Mouse (Mus musculus) MEL (cell line): ENCODE results near the gene Krt25. TPM values are rescaled to one million over a fixed set of nuclear protein-coding genes. Genes with fewer than 3 reads are reported as not detected.

Source experiments
- DNase-seq: peaks from one replicate; pipeline ENCODE4 v3.0.0; 2011; ENCODE audit warnings: low read depth, low spot score
- H3K27ac ChIP-seq: 2 replicates; pipeline ENCODE4 v1.5.1; 2012; ENCODE audit warnings: low read depth, mild to moderate bottlenecking, control low read depth, low read length, moderate library complexity; ENCODE audit not compliant: control insufficient read depth
- H3K27me3 ChIP-seq, 2 experiments: fragments of 150-350 bp in 1 of 2; sonication (generic) in 1 of 2; 2 replicates each; pipeline ENCODE4 v1.6.1; 2012; ENCODE audit warnings: low read length in 2 of 2, mild to moderate bottlenecking in 2 of 2, improper control_type of control experiment in 1 of 2, moderate library complexity in 1 of 2; ENCODE audit not compliant: insufficient read depth in 2 of 2, control insufficient read depth in 1 of 2
- H3K36me3 ChIP-seq, 2 experiments: 2 replicates each; pipeline ENCODE4 v1.6.1; 2012 to 2014; ENCODE audit warnings: low read length in 2 of 2, improper control_type of control experiment in 1 of 2, inconsistent platforms in 1 of 2, mild to moderate bottlenecking in 1 of 2; ENCODE audit not compliant: insufficient read depth in 2 of 2, control insufficient read depth in 1 of 2
- H3K4me1 ChIP-seq, 2 experiments: fragments of 150-350 bp in 1 of 2; sonication (generic) in 1 of 2; 2 replicates each; pipeline ENCODE4 v1.6.1; 2012; ENCODE audit warnings: low read length in 2 of 2, improper control_type of control experiment in 1 of 2, mild to moderate bottlenecking in 1 of 2; ENCODE audit not compliant: insufficient read depth in 2 of 2, control insufficient read depth in 1 of 2
- H3K4me3 ChIP-seq, 2 experiments: fragments of 150-350 bp in 1 of 2; sonication (generic) in 1 of 2; 2 replicates each; pipeline ENCODE4 v1.5.1; 2012; ENCODE audit warnings: low read depth in 2 of 2, low read length in 2 of 2, mild to moderate bottlenecking in 2 of 2, moderate library complexity in 2 of 2, control low read depth in 1 of 2, improper control_type of control experiment in 1 of 2; ENCODE audit not compliant: control insufficient read depth in 1 of 2, insufficient read depth in 1 of 2
- H3K79me2 ChIP-seq: 2 replicates; pipeline ENCODE4 v1.6.1; 2012; ENCODE audit warnings: mild to moderate bottlenecking, low read length, moderate library complexity; ENCODE audit not compliant: control insufficient read depth, poor library complexity, insufficient read depth
- H3K9ac ChIP-seq: 2 replicates; pipeline ENCODE4 v1.6.1; 2012; ENCODE audit warnings: low read depth, mild to moderate bottlenecking, control low read depth, low read length, moderate library complexity; ENCODE audit not compliant: control insufficient read depth, poor library complexity, severe bottlenecking
- H3K9me3 ChIP-seq: fragments of 150-350 bp; sonication (generic); replicated peaks from 2 replicates; pipeline ENCODE4 v1.6.1; 2012; ENCODE audit warnings: mild to moderate bottlenecking, low read length, improper control_type of control experiment, moderate library complexity; ENCODE audit not compliant: insufficient read depth
- CHD1 ChIP-seq: IDR thresholded peaks from 2 replicates; pipeline ENCODE4 v1.6.1; 2012; ENCODE audit warnings: low read depth, mild to moderate bottlenecking, inconsistent platforms, low read length, improper control_type of control experiment
- CHD2 ChIP-seq: IDR thresholded peaks from 2 replicates; pipeline ENCODE4 v1.6.1; 2011; ENCODE audit warnings: low read length, improper control_type of control experiment
- CTCF ChIP-seq, 3 experiments: IDR thresholded peaks in 2 of 3; conservative IDR thresholded peaks in 1 of 3; 2 replicates each; pipeline ENCODE4 v1.5.1; 2011 to 2012; ENCODE audit warnings: low read length in 3 of 3, low read depth in 2 of 3, mild to moderate bottlenecking in 2 of 3, improper control_type of control experiment in 1 of 3, inconsistent platforms in 1 of 3, mixed read lengths in 1 of 3, moderate library complexity in 1 of 3; ENCODE audit not compliant: control insufficient read depth in 1 of 3, insufficient read depth in 1 of 3, poor library complexity in 1 of 3, severe bottlenecking in 1 of 3
- E2F4 ChIP-seq: IDR thresholded peaks from 2 replicates; pipeline ENCODE4 v1.6.1; 2011; ENCODE audit warnings: low read depth, low read length, improper control_type of control experiment, borderline replicate concordance
- EP300 ChIP-seq, 2 experiments: IDR thresholded peaks; 2 replicates each; pipeline ENCODE4 v1.6.1; 2011; ENCODE audit warnings: improper control_type of control experiment in 2 of 2, low read length in 2 of 2, low read depth in 1 of 2, mild to moderate bottlenecking in 1 of 2
- GABPA ChIP-seq: IDR thresholded peaks from 2 replicates; pipeline ENCODE4 v1.6.1; 2012; ENCODE audit warnings: low read depth, mild to moderate bottlenecking, inconsistent platforms, low read length, improper control_type of control experiment, moderate library complexity
- GATA1 ChIP-seq: IDR thresholded peaks from 2 replicates; pipeline ENCODE4 v1.6.1; 2011; ENCODE audit warnings: low read depth, low read length, improper control_type of control experiment
- HCFC1 ChIP-seq: IDR thresholded peaks from 2 replicates; pipeline ENCODE4 v1.6.1; 2012; ENCODE audit warnings: low read depth, mild to moderate bottlenecking, inconsistent platforms, low read length, improper control_type of control experiment, moderate library complexity
- JUND ChIP-seq: IDR thresholded peaks from 2 replicates; pipeline ENCODE4 v1.6.1; 2011; ENCODE audit warnings: low read depth, mild to moderate bottlenecking, improper control_type of control experiment, low read length
- MAFK ChIP-seq: IDR thresholded peaks from 2 replicates; pipeline ENCODE4 v1.6.1; 2011; ENCODE audit warnings: low read depth, mild to moderate bottlenecking, low read length, improper control_type of control experiment, borderline replicate concordance
- MAX ChIP-seq: IDR thresholded peaks from 2 replicates; pipeline ENCODE4 v1.6.1; 2011; ENCODE audit warnings: low read length, improper control_type of control experiment
- MAZ ChIP-seq: IDR thresholded peaks from 2 replicates; pipeline ENCODE4 v1.6.1; 2012; ENCODE audit warnings: low read depth, mild to moderate bottlenecking, inconsistent platforms, low read length, improper control_type of control experiment
- MEF2A ChIP-seq: IDR thresholded peaks from 2 replicates; pipeline ENCODE4 v1.6.1; 2014; ENCODE audit warnings: low read depth, mild to moderate bottlenecking, inconsistent platforms, low read length, improper control_type of control experiment; ENCODE audit not compliant: poor library complexity, insufficient replicate concordance, severe bottlenecking; ENCODE audit errors: extremely low read depth
- MXI1 ChIP-seq: IDR thresholded peaks from 2 replicates; pipeline ENCODE4 v1.6.1; 2011; ENCODE audit warnings: mild to moderate bottlenecking, low read depth, low read length, improper control_type of control experiment
- NRF1 ChIP-seq: IDR thresholded peaks from 2 replicates; pipeline ENCODE4 v1.6.1; 2014; ENCODE audit warnings: low read depth, mild to moderate bottlenecking, inconsistent platforms, low read length, improper control_type of control experiment, moderate library complexity; ENCODE audit not compliant: poor library complexity, insufficient read depth, severe bottlenecking
- POLR2A ChIP-seq, 2 experiments: IDR thresholded peaks; 2 replicates each; pipeline ENCODE4 v1.6.1; 2011 to 2012; ENCODE audit warnings: low read length in 2 of 2, mild to moderate bottlenecking in 2 of 2, control low read depth in 1 of 2, improper control_type of control experiment in 1 of 2, low read depth in 1 of 2, moderate library complexity in 1 of 2; ENCODE audit not compliant: control insufficient read depth in 1 of 2, insufficient read depth in 1 of 2, poor library complexity in 1 of 2
- RAD21 ChIP-seq: IDR thresholded peaks from 2 replicates; pipeline ENCODE4 v1.6.1; 2011; ENCODE audit warnings: mild to moderate bottlenecking, low read depth, low read length, improper control_type of control experiment
- RCOR1 ChIP-seq: IDR thresholded peaks from 2 replicates; pipeline ENCODE4 v1.6.1; 2012; ENCODE audit warnings: low read depth, mild to moderate bottlenecking, inconsistent platforms, low read length, improper control_type of control experiment
- SIN3A ChIP-seq: IDR thresholded peaks from 2 replicates; pipeline ENCODE4 v1.6.1; 2012; ENCODE audit warnings: low read length, improper control_type of control experiment, inconsistent platforms
- SMC3 ChIP-seq: IDR thresholded peaks from 2 replicates; pipeline ENCODE4 v1.6.1; 2011; ENCODE audit warnings: low read depth, low read length, improper control_type of control experiment
- TAL1 ChIP-seq: IDR thresholded peaks from 2 replicates; pipeline ENCODE4 v1.6.1; 2012; ENCODE audit warnings: mild to moderate bottlenecking, inconsistent platforms, low read length, moderate library complexity, mixed read lengths
- ZC3H11A ChIP-seq: IDR thresholded peaks from 2 replicates; pipeline ENCODE4 v1.6.1; 2012; ENCODE audit warnings: low read depth, mild to moderate bottlenecking, inconsistent platforms, low read length, improper control_type of control experiment
- ZKSCAN1 ChIP-seq: IDR thresholded peaks from 2 replicates; pipeline ENCODE4 v1.6.1; 2012; ENCODE audit warnings: low read depth, mild to moderate bottlenecking, inconsistent platforms, low read length, improper control_type of control experiment, moderate library complexity
- ZNF384 ChIP-seq: IDR thresholded peaks from 2 replicates; pipeline ENCODE4 v1.6.1; 2012; ENCODE audit warnings: low read depth, mild to moderate bottlenecking, inconsistent platforms, low read length, improper control_type of control experiment
- polyA plus RNA-seq, 2 experiments: library from polyadenylated mRNA; stranded (reverse) in 1 of 2; unstranded in 1 of 2; fragments of >175 nt in 1 of 2; fragments of >200 nt in 1 of 2; gene quantifications; 2 replicates each; pipeline versions ENCODE4 v1.2.1 to v1.2.4; 2012; ENCODE audit warnings: low replicate concordance in 2 of 2, low read depth in 1 of 2; ENCODE audit not compliant: insufficient read length in 2 of 2, insufficient read depth in 1 of 2, missing spikeins in 1 of 2
- total RNA-seq: library from RNA; depleted of rRNA; stranded (reverse); fragments of 300-350 nt; gene quantifications from 2 replicates; pipeline ENCODE4 v1.2.3, GENCODE M21; 2012

The Krt25 gene
- total and polyA plus RNA-seq, 3 experiments = not detected

DNA sequence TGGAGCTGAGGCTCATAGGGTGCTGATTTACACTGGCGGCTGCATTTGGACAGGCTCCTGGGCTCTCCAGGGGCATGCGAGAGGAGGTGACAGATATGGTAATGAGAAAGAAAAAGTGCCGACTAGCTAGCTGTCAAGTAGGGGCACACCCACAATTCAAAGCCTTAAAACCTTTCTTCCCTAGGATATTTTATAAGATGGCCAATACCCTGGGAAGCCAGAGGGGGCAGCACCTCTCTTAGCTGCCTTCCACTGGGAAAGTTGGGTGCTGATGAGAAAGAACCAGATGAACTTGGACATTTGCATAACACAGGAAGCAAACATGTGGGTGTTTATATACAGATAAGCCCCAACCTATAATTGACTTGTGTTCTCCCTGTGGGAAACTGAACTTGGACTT is 46.5 kb upstream of the Krt25 start:
- no peak overlapping the region for H3K4me3 ChIP-seq
- no peak for TF ChIP-seq MAX
- peak; percentile 41 to 55 (median 44) for TF ChIP-seq CTCF (IDR thresholded peaks at IDR 0.05 in 2 of 3, conservative IDR thresholded peaks at IDR 0.05 in 1 of 3; ENCODE audit: control insufficient read depth in 1 of 3, insufficient read depth in 1 of 3, low read depth in 2 of 3, low read length in 3 of 3, poor library complexity in 1 of 3, severe bottlenecking in 1 of 3)
- TF ChIP-seq, all 39 proteins: peak for 1
- H3K36me3 ChIP-seq = peaks cover 0 to 3% of the 10 kb centered on the region in 2 experiments; a peak in 2 of 4 replicates
- peaks cover 10 to 11% of the 10 kb centered on the region in 2 experiments for H3K27me3 ChIP-seq
- no peaks in the 10 kb centered on the region for H3K9me3 ChIP-seq
- H3K27ac ChIP-seq = no peak overlapping the region
- peak; percentile 35 for DNase-seq
- peaks cover 0 to 7% of the 10 kb centered on the region in 2 experiments; a peak in 2 of 4 replicates for H3K4me1 ChIP-seq
- H3K79me2 ChIP-seq = no peaks in the 10 kb centered on the region
- H3K9ac ChIP-seq = no peak overlapping the region

- no peak overlapping the region for H3K9ac ChIP-seq
- H3K27me3 ChIP-seq = peaks cover 0 to 8% of the 10 kb centered on the region in 2 experiments; a peak in 1 of 4 replicates
- peaks cover 0 to 7% of the 10 kb centered on the region in 2 experiments; a peak in 2 of 4 replicates for H3K4me1 ChIP-seq
- TF ChIP-seq SMC3 = peak; percentile 31; the same call in 1 of the 2 replicates
- TF ChIP-seq GATA1 = no peak
- no peak for TF ChIP-seq RCOR1
- no peak for TF ChIP-seq JUND
- TF ChIP-seq CTCF (IDR thresholded peaks at IDR 0.05 in 2 of 3, conservative IDR thresholded peaks at IDR 0.05 in 1 of 3; ENCODE audit: control insufficient read depth in 1 of 3, insufficient read depth in 1 of 3, low read depth in 2 of 3, low read length in 3 of 3, poor library complexity in 1 of 3, severe bottlenecking in 1 of 3) = peak; percentile 4 to 46 (median 41); a peak in 3 of 6 replicates
- TF ChIP-seq E2F4 = no peak
- no peak for TF ChIP-seq MAFK
- DNase-seq = peak; percentile 46
- H3K9me3 ChIP-seq = no peaks in the 10 kb centered on the region
- H3K79me2 ChIP-seq = no peaks in the 10 kb centered on the region
- H3K4me3 ChIP-seq = no peak overlapping the region
- peaks cover 0 to 3% of the 10 kb centered on the region in 2 experiments; a peak in 2 of 4 replicates for H3K36me3 ChIP-seq
- no peak overlapping the region for H3K27ac ChIP-seq
Measured at GRCm38 (mm10) chr11:99366791-99367190, 44.0 kb upstream of the Krt25 start.

GRCm38 (mm10) chr11:99364412-99364811 is 41.7 kb upstream of the Krt25 start:
- DNase-seq = peak; percentile 62
- Histone ChIP-seq H3K79me2 (no peaks in the 10 kb centered on the region), H3K27me3 (peaks cover 4 to 8% of the 10 kb centered on the region in 2 experiments; a peak in 3 of 4 replicates)
- peak; percentile 68 to 75 (median 75) for TF ChIP-seq CTCF (IDR thresholded peaks at IDR 0.05 in 2 of 3, conservative IDR thresholded peaks at IDR 0.05 in 1 of 3; ENCODE audit: control insufficient read depth in 1 of 3, insufficient read depth in 1 of 3, low read depth in 2 of 3, low read length in 3 of 3, poor library complexity in 1 of 3, severe bottlenecking in 1 of 3)
- TF ChIP-seq ZC3H11A = 0 out of 2 replicates have a peak, but pooled peaks have one; percentile 2
- TF ChIP-seq HCFC1 = no peak
- no peak for TF ChIP-seq GABPA
- no peak for TF ChIP-seq TAL1
- no peak for TF ChIP-seq CHD2
- no peak for TF ChIP-seq EP300 (IDR thresholded peaks at IDR 0.05; ENCODE audit: low read depth in 1 of 2, low read length in 2 of 2)
- TF ChIP-seq GATA1 = no peak
- no peak for TF ChIP-seq POLR2A (IDR thresholded peaks at IDR 0.05; ENCODE audit: control insufficient read depth in 1 of 2, insufficient read depth in 1 of 2, low read depth in 1 of 2, low read length in 2 of 2, poor library complexity in 1 of 2)
- TF ChIP-seq SMC3 = peak; percentile 62
- peak; percentile 12 for TF ChIP-seq RAD21
- no peak for TF ChIP-seq NRF1
- TF ChIP-seq MEF2A = no peak
- TF ChIP-seq CHD1 = no peak
- TF ChIP-seq JUND = no peak
- no peak for TF ChIP-seq SIN3A
- no peak for TF ChIP-seq RCOR1
- TF ChIP-seq ZKSCAN1 = no peak
- TF ChIP-seq MXI1 = no peak
- peak; percentile 41; the same call in 1 of the 2 replicates for TF ChIP-seq ZNF384
- TF ChIP-seq MAZ = no peak

More at GRCm38 (mm10) chr11:99364412-99364811, 41.7 kb upstream of the Krt25 start:
- H3K36me3 ChIP-seq = peaks cover 0 to 3% of the 10 kb centered on the region in 2 experiments; a peak in 2 of 4 replicates
- peaks cover 0 to 4% of the 10 kb centered on the region in 2 experiments; a peak in 2 of 4 replicates for H3K4me1 ChIP-seq
- H3K27ac ChIP-seq = no peak overlapping the region
- H3K9me3 ChIP-seq = no peaks in the 10 kb centered on the region
- no peak overlapping the region for H3K4me3 ChIP-seq
- H3K9ac ChIP-seq = no peak overlapping the region
